In genomic region chr5:17500866-17501265, GRCm38 (mm10) we compare ENCODE assay signal across 26 mouse cellular contexts. TPM values are rescaled to one million over a fixed set of nuclear protein-coding genes. Genes with fewer than 3 reads are reported as not detected.
DNase-seq lines count a peak whose midpoint lies in the region; ATAC-seq lines count a peak whose summit lies in the region.
"Had no signal": no experiment of that assay in that cellular context is flagged by ENCODE, and none has a peak within 500 bp of the region (broad histone marks: within the 10 kb centered on the region; RNA-seq: fewer than 3 reads in every experiment).

No protein-coding gene starts in this region.

- 21% methylated on average over 1 of the region's 1 CpGs for WGBS in forebrain, embryonic 15.5 days
- 71% methylated on average over 1 of the region's 1 CpGs for WGBS in forebrain, embryonic 11.5 days
- 37% methylated on average over 1 of the region's 1 CpGs for WGBS in neural tube, embryonic 12.5 days
- 17% methylated on average over 1 of the region's 1 CpGs for WGBS in hindbrain, embryonic 16.5 days
- WGBS in limb, embryonic 10.5 days, result 70% methylated on average over 1 of the region's 1 CpGs

- H3K4me3 ChIP-seq in forebrain, embryonic 15.5 days, result no peak overlapping the region
- no peak overlapping the region for H3K4me3 ChIP-seq in forebrain, embryonic 11.5 days (ENCODE audit: low read depth, low read length)
- H3K4me3 ChIP-seq in neural tube, embryonic 12.5 days, result no peak overlapping the region
- no peak overlapping the region for H3K4me3 ChIP-seq in hindbrain, embryonic 16.5 days (ENCODE audit: low read length)
- no peak overlapping the region for H3K4me3 ChIP-seq in limb, embryonic 10.5 days
- H3K4me3 ChIP-seq: embryonic facial prominence, embryonic 12.5 days; erythroblast, embryonic 14.5 days had no signal

- H3K9ac ChIP-seq in forebrain, embryonic 15.5 days (replicated peaks), result no peak overlapping the region
- H3K9ac ChIP-seq in forebrain, embryonic 11.5 days (ENCODE audit: low read length), result no peak overlapping the region
- no peak overlapping the region for H3K9ac ChIP-seq in neural tube, embryonic 12.5 days
- H3K9ac ChIP-seq in hindbrain, embryonic 16.5 days (ENCODE audit: low read depth, low read length), result no peak overlapping the region
- H3K9ac ChIP-seq: embryonic facial prominence, embryonic 12.5 days; liver, embryonic 14.5 days had no signal

- H3K27me3 ChIP-seq in forebrain, embryonic 15.5 days, result no peaks in the 10 kb centered on the region
- no peaks in the 10 kb centered on the region for H3K27me3 ChIP-seq in forebrain, embryonic 11.5 days (ENCODE audit: control insufficient read depth, insufficient read depth, low read length)
- no peaks in the 10 kb centered on the region for H3K27me3 ChIP-seq in neural tube, embryonic 12.5 days (replicated peaks)
- H3K27me3 ChIP-seq in hindbrain, embryonic 16.5 days (replicated peaks; ENCODE audit: control insufficient read depth, insufficient read depth, low read length), result no peaks in the 10 kb centered on the region
- H3K27me3 ChIP-seq in limb, embryonic 10.5 days (ENCODE audit: low read depth, poor library complexity, severe bottlenecking), result no peaks in the 10 kb centered on the region
- H3K27me3 ChIP-seq: embryonic facial prominence, embryonic 12.5 days had no signal

- no peak for DNase-seq in forebrain, embryonic 11.5 days (ENCODE audit: low spot score)
- no peak for DNase-seq in neural tube, embryonic 10.5 days (ENCODE audit: extremely low spot score, low spot score)
- DNase-seq in spleen, adult 12 weeks (ENCODE audit: low spot score), result no peak
- DNase-seq in limb, embryonic 10.5 days (ENCODE audit: low spot score), result no peak
- DNase-seq: adrenal gland, postnatal 36 days; B cell, adult 2 months; cerebellum, adult 8-10 months; gastrocnemius, postnatal 36 days; kidney, postnatal 36 days; layer of hippocampus, adult 9-11 months; retina, postnatal 1 day; right cerebral cortex, postnatal 4 days had no signal

- H3K9me3 ChIP-seq in forebrain, embryonic 15.5 days, result no peaks in the 10 kb centered on the region
- H3K9me3 ChIP-seq in forebrain, embryonic 11.5 days (ENCODE audit: control insufficient read depth, low read length), result no peaks in the 10 kb centered on the region
- no peaks in the 10 kb centered on the region for H3K9me3 ChIP-seq in neural tube, embryonic 12.5 days
- no peaks in the 10 kb centered on the region for H3K9me3 ChIP-seq in hindbrain, embryonic 16.5 days (ENCODE audit: control insufficient read depth, low read length)
- H3K9me3 ChIP-seq in limb, embryonic 10.5 days (replicated peaks), result no peaks in the 10 kb centered on the region
- H3K9me3 ChIP-seq: embryonic facial prominence, embryonic 12.5 days had no signal

- ATAC-seq in forebrain, embryonic 15.5 days (replicated peaks), result peak; percentile 88
- ATAC-seq in forebrain, embryonic 11.5 days (replicated peaks; ENCODE audit: low FRiP score), result no peak
- ATAC-seq in neural tube, embryonic 12.5 days (ENCODE audit: low FRiP score, low read depth), result peak; percentile 31; the same call in 1 of the 2 replicates
- peak; percentile 48; the same call in 1 of the 2 replicates for ATAC-seq in hindbrain, embryonic 16.5 days
- ATAC-seq: intestine, embryonic 16.5 days had no signal

- peak overlapping the region; percentile 66 for H3K27ac ChIP-seq in forebrain, embryonic 15.5 days (replicated peaks)
- no peak overlapping the region for H3K27ac ChIP-seq in forebrain, embryonic 11.5 days (ENCODE audit: low read depth, low read length)
- H3K27ac ChIP-seq in neural tube, embryonic 12.5 days, result no peak overlapping the region
- H3K27ac ChIP-seq in hindbrain, embryonic 16.5 days (ENCODE audit: low read depth, low read length), result no peak overlapping the region
- no peak overlapping the region for H3K27ac ChIP-seq in limb, embryonic 10.5 days
- H3K27ac ChIP-seq: embryonic facial prominence, embryonic 12.5 days; liver, embryonic 14.5 days; macrophage; stomach, postnatal 0 days had no signal

- H3K4me1 ChIP-seq in forebrain, embryonic 15.5 days, result peaks cover 12% of the 10 kb centered on the region; the same call in 1 of the 2 replicates
- H3K4me1 ChIP-seq in forebrain, embryonic 11.5 days (replicated peaks; ENCODE audit: control insufficient read depth, insufficient read depth, low read length), result no peaks in the 10 kb centered on the region
- H3K4me1 ChIP-seq in neural tube, embryonic 12.5 days, result no peaks in the 10 kb centered on the region
- no peaks in the 10 kb centered on the region for H3K4me1 ChIP-seq in hindbrain, embryonic 16.5 days (ENCODE audit: control insufficient read depth, insufficient read depth, low read depth, low read length)
- no peaks in the 10 kb centered on the region for H3K4me1 ChIP-seq in limb, embryonic 10.5 days
- H3K4me1 ChIP-seq: embryonic facial prominence, embryonic 12.5 days had no signal

- no peak overlapping the region for H3K4me2 ChIP-seq in forebrain, embryonic 15.5 days (replicated peaks)
- H3K4me2 ChIP-seq in forebrain, embryonic 11.5 days (ENCODE audit: low read depth, low read length, severe bottlenecking), result no peak overlapping the region
- no peak overlapping the region for H3K4me2 ChIP-seq in neural tube, embryonic 12.5 days (replicated peaks)
- H3K4me2 ChIP-seq in hindbrain, embryonic 16.5 days (ENCODE audit: low read length), result no peak overlapping the region
- H3K4me2 ChIP-seq: embryonic facial prominence, embryonic 12.5 days had no signal

- no peaks in the 10 kb centered on the region for H3K36me3 ChIP-seq in forebrain, embryonic 15.5 days
- H3K36me3 ChIP-seq in forebrain, embryonic 11.5 days (ENCODE audit: control insufficient read depth, insufficient read depth, low read length), result no peaks in the 10 kb centered on the region
- H3K36me3 ChIP-seq in neural tube, embryonic 12.5 days, result no peaks in the 10 kb centered on the region
- H3K36me3 ChIP-seq in hindbrain, embryonic 16.5 days (ENCODE audit: control insufficient read depth, insufficient read depth, low read length), result no peaks in the 10 kb centered on the region
- H3K36me3 ChIP-seq in limb, embryonic 10.5 days, result no peaks in the 10 kb centered on the region
- H3K36me3 ChIP-seq: embryonic facial prominence, embryonic 12.5 days had no signal

RNA-seq across cellular contexts. Expression of gene Speer4f1, which starts 25.0 kb away (rescaled TPM):
- not detected in 2 replicates for polyA plus RNA-seq in forebrain, embryonic 15.5 days (2015; fragmentation: Nextera tagmentation; extraction: Ambion mirVana)
- not detected in 2 replicates for polyA plus RNA-seq in forebrain, embryonic 11.5 days (2014; fragmentation: Nextera tagmentation; extraction: Ambion mirVana)
- not detected in 2 replicates for polyA plus RNA-seq in neural tube, embryonic 12.5 days (2016; fragmentation: Nextera tagmentation; extraction: Ambion mirVana)
- polyA plus RNA-seq in hindbrain, embryonic 16.5 days (2015; fragmentation: Nextera tagmentation; extraction: Ambion mirVana), result not detected in 2 replicates
- polyA plus RNA-seq in limb, embryonic 10.5 days (2016; fragmentation: Nextera tagmentation; extraction: Ambion mirVana), result not detected in 2 replicates
- polyA plus RNA-seq: embryonic facial prominence, embryonic 12.5 days; erythroblast, embryonic 14.5 days; heart, embryonic 16.5 days; intestine, embryonic 16.5 days; kidney, embryonic 14.5 days; limb, embryonic 14.5 days; liver, embryonic 14.5 days; lung, embryonic 16.5 days; macrophage; stomach, postnatal 0 days; thymus, postnatal 0 days had no signal
